Mouse (Mus musculus) heart, adult 2 months (tissue): ENCODE data around the gene Pecam1. TPM values are rescaled to one million over a fixed set of nuclear protein-coding genes. Genes with fewer than 3 reads are reported as not detected.

Experiments used
- DNase-seq, 2 experiments: peaks; one replicate each; pipeline ENCODE4 v3.0.0; 2021
- H3K27ac ChIP-seq: fragments of 200-600 bp; 2 replicates; pipeline ENCODE4 v1.8.1; 2022
- H3K27me3 ChIP-seq: fragments of 200-500 bp; 2 replicates; pipeline ENCODE4 v1.6.1; 2012; ENCODE audit warnings: mild to moderate bottlenecking, low read length, inconsistent platforms, mixed read lengths; ENCODE audit not compliant: control insufficient read depth, insufficient read depth
- H3K36me3 ChIP-seq: fragments of 200-500 bp; 2 replicates; pipeline ENCODE4 v1.6.1; 2012; ENCODE audit warnings: low read length, inconsistent platforms; ENCODE audit not compliant: control insufficient read depth, insufficient read depth
- H3K4me1 ChIP-seq: fragments of 200-500 bp; 2 replicates; pipeline ENCODE4 v1.6.1; 2011; ENCODE audit warnings: low read length; ENCODE audit not compliant: control insufficient read depth, insufficient read depth
- H3K4me3 ChIP-seq: fragments of 200-600 bp; 2 replicates; pipeline ENCODE4 v1.8.1; 2022
- H3K79me2 ChIP-seq: fragments of 200-500 bp; replicated peaks from 2 replicates; pipeline ENCODE4 v1.6.1; 2012; ENCODE audit warnings: mild to moderate bottlenecking, inconsistent platforms, low read length, moderate library complexity, mixed read lengths; ENCODE audit not compliant: control insufficient read depth, insufficient read depth
- H3K9ac ChIP-seq: fragments of 200-500 bp; 2 replicates; pipeline ENCODE4 v1.6.1; 2012; ENCODE audit warnings: low read depth, mild to moderate bottlenecking, control low read depth, inconsistent platforms, low read length, mixed read lengths
- CTCF ChIP-seq: fragments of 200-600 bp; IDR thresholded peaks from 2 replicates; pipeline ENCODE4 v1.8.1; 2022; ENCODE audit warnings: antibody characterized with exemption, mild to moderate bottlenecking, moderate library complexity
- EP300 ChIP-seq: fragments of 200-500 bp; IDR thresholded peaks from 2 replicates; pipeline ENCODE4 v1.6.1; 2011; ENCODE audit warnings: low read depth, low read length, control low read depth; ENCODE audit not compliant: insufficient read depth
- POLR2A ChIP-seq: fragments of 200-500 bp; IDR thresholded peaks from 2 replicates; pipeline ENCODE4 v1.6.1; 2011; ENCODE audit warnings: mild to moderate bottlenecking, low read depth, low read length, control low read depth; ENCODE audit not compliant: insufficient read depth
- WGBS: fragments of 180-500 bp; shearing (Covaris S2); methylation state at CpG from one replicate; pipeline ENCODE4 v1.1.7; 2018; 5-methylcytosine and 5-hydroxymethylcytosine counted together
- intact Hi-C: fragments of 180-260 bp; cut with DNase I; formaldehyde crosslinking; loops from one replicate; pipeline ENCODE4 v1.15.1; 2025
- microRNA-seq, 2 experiments: library from miRNA; unstranded; fragments of <30 nt; microRNA quantifications; one replicate each; pipeline ENCODE4 v1.2.0; 2021
- polyA plus RNA-seq: library from polyadenylated mRNA; depleted of rRNA; stranded (reverse); fragments of >200 nt; gene quantifications from 2 replicates; pipeline ENCODE4 v1.2.3, GENCODE M21; 2012; rRNA removed
- total RNA-seq, 2 experiments: library from RNA; stranded (reverse); gene quantifications; 2 replicates each; pipeline ENCODE4 v1.2.3; 2021

Gene Pecam1
- total and polyA plus RNA-seq, 3 experiments, result 78.3 to 123 (median 114) TPM

GRCm38 (mm10) chr11:106609731-106610130 is 140.7 kb downstream of the Pecam1 start:
- TF ChIP-seq EP300, result no peak
- intact Hi-C loops, result loop anchor here (2.0 to 5.0 kb wide), 5 partner anchors 21 to 337 kb away; partner anchors contain the start of gene Smarcd2
- no peak overlapping the region for H3K4me3 ChIP-seq
- no peak for DNase-seq
- 62% methylated on average over 8 of the region's 8 CpGs for WGBS
- H3K9ac ChIP-seq, result no peak overlapping the region
- H3K27ac ChIP-seq, result no peak overlapping the region
- no peaks in the 10 kb centered on the region for H3K27me3 ChIP-seq
- H3K79me2 ChIP-seq, result peaks cover 2% of the 10 kb centered on the region
- H3K36me3 ChIP-seq, result peaks cover 2% of the 10 kb centered on the region; the same call in 1 of the 2 replicates
- peaks cover 14% of the 10 kb centered on the region for H3K4me1 ChIP-seq

DNA sequence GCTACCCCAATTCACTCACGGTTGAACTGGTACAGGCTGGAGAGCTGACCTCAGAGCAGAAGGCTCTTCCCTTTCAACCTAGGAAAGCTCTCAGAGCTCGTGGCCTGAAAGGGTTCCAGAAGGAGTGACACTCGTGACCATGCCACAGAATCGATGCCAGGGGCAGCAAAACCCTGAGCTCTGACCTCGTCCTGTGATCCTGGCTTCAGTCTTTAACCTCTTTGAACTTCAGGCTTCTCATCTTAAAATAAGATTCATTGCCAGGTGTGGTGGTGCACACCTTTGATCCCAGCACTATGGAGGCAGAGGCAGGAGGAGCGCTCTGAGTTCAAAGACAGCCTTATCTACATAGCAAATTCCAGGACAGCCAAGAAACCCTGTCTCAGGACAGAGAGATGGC is 143.1 kb downstream of the Pecam1 start:
- no peaks in the 10 kb centered on the region for H3K27me3 ChIP-seq
- H3K79me2 ChIP-seq, result peaks cover 2% of the 10 kb centered on the region
- no peak overlapping the region for H3K9ac ChIP-seq
- H3K4me3 ChIP-seq, result no peak overlapping the region
- H3K27ac ChIP-seq, result no peak overlapping the region
- TF ChIP-seq POLR2A (no peak), EP300 (no peak), CTCF (no peak)
- intact Hi-C loops, result no loop called here
- peaks cover 7% of the 10 kb centered on the region for H3K4me1 ChIP-seq
- WGBS, result 83% methylated on average over 6 of the region's 6 CpGs
- no peak for DNase-seq
- H3K36me3 ChIP-seq, result peaks cover 2% of the 10 kb centered on the region; the same call in 1 of the 2 replicates

GRCm38 (mm10) chr11:106606042-106606441 is 144.4 kb downstream of the Pecam1 start:
- no peak overlapping the region for H3K27ac ChIP-seq
- intact Hi-C loops, result no loop called here
- no peak overlapping the region for H3K4me3 ChIP-seq
- 73% methylated on average over 5 of the region's 5 CpGs for WGBS
- no peaks in the 10 kb centered on the region for H3K27me3 ChIP-seq
- no peaks in the 10 kb centered on the region for H3K36me3 ChIP-seq
- no peak for DNase-seq
- H3K79me2 ChIP-seq, result peaks cover 2% of the 10 kb centered on the region
- TF ChIP-seq EP300 (no peak), CTCF (no peak), POLR2A (no peak)
- peaks cover 4% of the 10 kb centered on the region for H3K4me1 ChIP-seq
- no peak overlapping the region for H3K9ac ChIP-seq

Small RNA genes lying within 50 kb of the gene (microRNA-seq; reads per million reads assigned to microRNA genes)
- 0 reads per million in 2 experiments for gene Gm25994
- gene Mir3064, result 15.8 to 19.1 reads per million in 2 experiments

Other genes starting within 250 kb of the Pecam1 start
- gene Tex2, start 137.2 kb downstream of the Pecam1 start, total RNA-seq, result 10 to 100 TPM; 42.5 to 46.8 TPM
- gene Tex2, start 137.2 kb downstream of the Pecam1 start, polyA plus RNA-seq, result 17.2 and 27.1 TPM in 2 replicates
- 1 to 10 TPM in 1 of 2 experiments, under 1 TPM in 1; 0.93 to 1.4 TPM for gene Milr1, start 598 bp upstream of the Pecam1 start, total RNA-seq
- gene Milr1, start 598 bp upstream of the Pecam1 start, polyA plus RNA-seq, result 0.29 and 0.56 TPM in 2 replicates
- gene Polg2, start 28.9 kb upstream of the Pecam1 start, total RNA-seq, result 1 to 10 TPM; 3.7 to 4.2 TPM
- gene Polg2, start 28.9 kb upstream of the Pecam1 start, polyA plus RNA-seq, result 2.7 and 3.8 TPM in 2 replicates
- 100 to 1,000 TPM; 328 to 354 TPM for gene Ddx5, start 38.6 kb upstream of the Pecam1 start, total RNA-seq
- gene Ddx5, start 38.6 kb upstream of the Pecam1 start, polyA plus RNA-seq, result 202 and 306 TPM in 2 replicates
- gene Cep95, start 38.6 kb upstream of the Pecam1 start, total RNA-seq, result 1 to 10 TPM; 4.9 to 6.0 TPM
- gene Cep95, start 38.6 kb upstream of the Pecam1 start, polyA plus RNA-seq, result 2.7 and 5.3 TPM in 2 replicates
- gene Smurf2, start 170.1 kb upstream of the Pecam1 start, total RNA-seq, result 10 to 100 TPM; 39.9 to 41.0 TPM
- 9.5 and 14.9 TPM in 2 replicates for gene Smurf2, start 170.1 kb upstream of the Pecam1 start, polyA plus RNA-seq
- gene Kpna2, start 248.9 kb upstream of the Pecam1 start, total RNA-seq, result 10 to 100 TPM; 61.1 to 62.9 TPM
- 19.5 and 35.7 TPM in 2 replicates for gene Kpna2, start 248.9 kb upstream of the Pecam1 start, polyA plus RNA-seq